Mouse (Mus musculus) fibroblast of lung, adult 2 months (primary cell): ENCODE data around the gene Ccdc162.

Experiments used
- DNase-seq: peaks from one replicate; pipeline ENCODE4 v3.0.0-alpha.2; 2011; ENCODE audit warnings: low read depth

Gene Ccdc162

DNA sequence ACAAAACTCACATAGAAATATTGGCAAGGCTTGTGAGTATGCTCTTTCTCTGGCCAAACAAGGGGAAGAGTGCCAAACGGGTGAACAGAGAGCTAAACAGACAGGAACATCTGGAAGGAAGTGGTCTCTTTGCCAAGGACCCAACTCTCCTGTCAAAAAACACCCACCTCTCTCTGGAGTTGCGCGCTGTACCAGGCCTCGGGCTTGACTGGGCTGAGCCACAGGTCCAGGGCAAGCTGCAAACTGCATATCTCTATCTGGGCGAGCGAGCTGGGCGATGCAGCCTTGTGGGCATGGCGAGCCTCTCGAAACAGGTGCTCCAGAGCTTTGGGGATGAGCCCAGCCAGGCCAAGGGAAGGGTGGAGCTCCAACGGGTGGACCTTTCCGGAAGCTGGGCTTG is 82.6 kb downstream of the Ccdc162 start:
- no peak for DNase-seq

DNA sequence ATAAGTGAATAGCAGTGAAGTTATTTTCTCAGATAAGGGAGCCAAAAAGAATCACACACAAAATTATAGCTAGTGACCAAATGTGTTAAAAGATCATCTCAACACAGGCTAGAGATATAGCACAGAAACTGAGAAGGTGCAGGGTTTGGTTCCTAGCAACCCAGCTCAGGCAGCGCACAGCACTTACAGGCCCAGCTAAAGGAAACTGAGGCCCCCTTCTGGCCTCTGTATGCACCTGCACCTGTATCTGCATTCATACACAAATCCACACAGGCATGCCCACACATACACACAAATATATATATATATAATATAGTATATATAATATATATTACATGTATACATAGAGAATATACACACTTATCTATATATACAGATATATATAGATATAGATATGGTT is 84.4 kb downstream of the Ccdc162 start:
- DNase-seq, result no peak

DNA sequence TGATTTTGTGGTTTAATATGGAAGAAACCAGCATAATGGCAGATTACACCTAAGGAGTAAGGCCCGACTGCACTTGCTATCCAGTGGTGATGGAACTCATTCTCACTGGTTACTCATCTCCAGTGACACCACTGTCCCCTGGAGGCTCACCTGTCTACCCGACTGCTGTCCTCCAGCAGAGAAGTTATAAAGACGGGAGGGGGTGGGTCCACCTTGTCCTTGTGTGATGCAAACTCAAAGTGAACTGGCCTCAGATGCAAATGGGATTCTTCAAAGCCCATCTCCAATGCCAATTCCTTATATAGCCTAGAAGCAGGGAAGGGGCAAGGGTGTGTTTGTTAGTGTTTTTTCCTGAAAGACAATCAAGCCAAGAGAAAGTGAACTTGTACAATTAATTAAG is 89.4 kb downstream of the Ccdc162 start:
- no peak for DNase-seq

DNA sequence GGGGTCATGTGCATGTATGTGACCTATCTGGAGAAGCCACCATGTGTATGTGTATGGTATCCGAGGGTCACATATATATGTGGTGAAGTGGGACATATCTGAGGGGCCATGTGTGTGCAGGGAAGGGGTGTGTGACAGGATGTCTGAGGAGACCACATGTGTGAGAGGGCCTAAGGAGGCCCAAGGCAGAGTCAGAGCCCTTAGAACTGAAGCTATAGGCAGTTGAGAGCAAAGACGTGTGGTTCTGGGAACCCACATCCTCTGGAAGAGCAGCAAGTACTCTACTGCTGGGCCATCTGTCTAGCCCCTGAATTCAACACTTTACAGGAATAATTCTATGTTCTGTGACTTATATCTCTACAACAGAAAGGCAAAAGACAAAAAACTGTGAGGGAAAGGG is 96.4 kb downstream of the Ccdc162 start:
- no peak for DNase-seq

DNA sequence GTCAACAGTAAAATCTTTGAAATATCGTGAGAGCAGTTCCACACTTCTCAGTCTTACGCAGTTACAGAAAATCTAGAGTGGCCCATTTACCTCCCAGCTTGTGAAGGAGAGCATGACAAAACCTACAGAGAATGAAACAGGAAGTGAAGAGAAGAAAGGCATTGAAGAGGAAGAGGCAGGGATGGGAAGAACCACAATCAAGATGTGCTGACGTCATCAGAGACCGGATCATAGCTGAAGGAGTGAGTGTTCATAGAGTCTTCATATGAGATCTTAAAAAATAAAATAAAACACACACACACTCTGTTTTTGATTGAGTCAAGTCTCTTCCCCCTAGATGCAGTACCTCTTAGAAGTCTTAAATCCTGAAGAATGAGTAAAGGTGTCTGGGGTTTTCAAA is 100.9 kb downstream of the Ccdc162 start:
- no peak for DNase-seq

DNA sequence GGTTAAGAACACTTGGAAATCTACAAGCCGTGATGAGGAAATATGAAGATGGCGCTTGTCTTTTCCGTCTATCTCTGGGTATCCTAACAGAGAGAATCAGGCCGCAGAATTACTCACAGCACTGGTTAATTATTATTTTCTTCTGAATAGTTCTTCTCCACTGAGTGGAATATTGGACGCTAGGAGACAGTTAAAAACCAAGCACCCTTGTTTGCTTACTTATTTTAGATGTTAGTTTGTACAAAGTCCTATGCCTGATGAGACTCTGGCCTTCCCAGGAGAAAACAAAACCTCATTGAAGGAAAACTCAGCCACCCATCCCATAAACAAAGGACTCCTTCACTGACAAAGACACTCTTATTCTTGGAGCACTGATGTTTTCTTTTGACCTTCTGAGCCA is 104.5 kb downstream of the Ccdc162 start:
- no peak for DNase-seq

DNA sequence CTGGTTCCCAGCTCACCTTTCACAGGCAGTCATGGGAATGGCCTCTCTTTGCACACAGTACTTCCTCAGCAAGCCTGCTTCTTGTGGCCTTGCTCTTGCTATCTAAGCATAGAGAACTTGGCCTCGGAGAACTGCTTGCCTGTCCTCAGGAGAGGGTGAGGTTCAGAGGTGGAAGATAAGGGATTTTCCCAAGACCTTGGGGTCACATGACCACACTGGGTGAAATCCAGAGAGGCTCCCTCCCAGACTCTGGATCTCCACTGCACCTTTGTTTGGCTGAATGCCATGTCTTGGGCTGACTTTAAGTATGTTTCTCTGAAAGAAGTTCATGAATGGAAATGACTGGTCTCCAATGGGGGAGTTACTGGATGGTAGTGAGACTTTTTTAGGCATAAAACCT is 107.0 kb downstream of the Ccdc162 start:
- DNase-seq, result no peak

DNA sequence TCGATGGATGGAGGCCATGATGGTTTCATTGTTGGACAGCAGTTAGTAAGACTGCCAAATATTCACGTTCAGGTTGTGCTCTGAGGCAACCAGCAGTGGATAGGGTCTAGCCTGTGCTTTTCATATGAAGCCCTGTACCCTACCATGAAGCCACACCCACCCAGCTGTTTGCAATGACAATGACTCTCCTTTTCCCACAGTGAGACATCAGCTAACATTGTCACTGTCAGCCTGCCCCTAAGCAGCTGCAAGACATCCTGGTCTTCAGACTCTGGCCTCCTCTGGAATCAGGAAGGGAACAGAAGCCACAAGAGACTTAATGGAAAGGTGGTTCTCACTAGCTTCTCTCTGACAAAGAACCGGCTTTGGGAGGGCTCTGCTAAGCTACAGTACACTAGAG is 107.9 kb downstream of the Ccdc162 start:
- DNase-seq, result no peak

DNA sequence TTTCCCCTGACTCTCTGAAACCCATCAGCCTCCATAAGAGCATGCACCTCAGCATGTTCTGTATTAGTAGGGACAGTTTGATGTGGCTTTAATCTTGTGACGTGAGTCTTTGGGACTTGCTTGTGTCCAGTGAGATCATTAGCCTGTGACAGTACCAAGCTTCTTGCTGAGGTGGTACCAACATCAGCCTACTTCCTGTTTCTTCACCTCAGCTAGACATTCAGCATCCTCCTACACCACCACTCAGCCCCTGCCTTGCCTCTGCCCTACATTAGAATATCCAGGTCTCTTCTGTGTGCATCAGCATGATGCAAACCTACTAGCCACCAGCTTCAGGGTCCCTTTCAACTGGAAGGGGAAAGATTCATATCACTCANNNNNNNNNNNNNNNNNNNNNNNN is 113.8 kb downstream of the Ccdc162 start:
- no peak for DNase-seq

DNA sequence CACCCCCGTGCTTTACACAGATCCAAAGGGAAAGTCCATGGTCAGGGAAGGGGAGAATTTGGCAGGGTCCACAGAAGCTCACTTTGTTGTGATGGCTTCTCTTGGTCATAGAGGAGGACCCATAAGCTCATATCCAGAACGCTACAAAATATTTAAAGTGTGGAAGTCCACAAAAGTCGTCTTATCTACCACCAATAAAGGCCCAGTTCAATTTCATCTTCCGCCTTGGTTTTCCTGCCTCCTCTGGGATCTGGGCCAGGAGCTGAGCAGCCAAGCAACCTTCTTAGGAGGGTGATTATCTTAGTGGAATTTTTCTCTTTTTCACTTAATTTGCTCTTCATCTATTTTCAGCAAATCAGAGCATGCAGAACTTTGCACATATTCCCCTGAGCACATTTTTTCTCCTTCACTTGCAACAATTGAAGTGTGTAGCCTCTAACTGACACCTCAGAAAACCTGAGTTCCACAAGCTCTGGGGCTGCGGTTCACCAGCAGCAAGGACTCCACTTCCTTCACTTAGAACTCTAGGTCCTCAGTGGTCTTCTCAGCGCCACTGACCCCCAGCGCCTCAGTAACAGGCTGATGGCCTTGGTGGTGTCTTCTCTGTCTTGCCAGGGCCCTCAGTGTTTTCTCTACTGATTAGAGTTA is 114.4 kb downstream of the Ccdc162 start:
- DNase-seq, result no peak

DNA sequence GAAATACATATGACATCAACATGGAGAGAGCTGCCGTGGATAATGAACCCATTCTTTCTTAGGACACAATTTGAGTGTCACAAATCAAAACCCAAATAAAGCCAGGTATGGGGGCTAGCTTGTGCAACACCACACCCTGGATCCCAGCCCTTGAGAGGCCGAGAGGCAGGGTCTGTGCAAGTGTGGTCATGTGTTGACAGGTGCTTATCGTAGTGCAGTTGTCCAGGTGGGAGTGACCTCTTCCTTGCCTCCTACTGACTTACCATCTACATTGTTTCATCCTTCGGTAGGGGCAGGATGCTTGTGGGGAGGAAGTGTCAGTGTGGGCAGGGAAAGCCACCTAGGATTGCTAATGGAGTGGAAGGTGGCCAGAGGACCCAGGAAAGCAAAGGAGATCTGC is 115.1 kb downstream of the Ccdc162 start:
- no peak for DNase-seq

DNA sequence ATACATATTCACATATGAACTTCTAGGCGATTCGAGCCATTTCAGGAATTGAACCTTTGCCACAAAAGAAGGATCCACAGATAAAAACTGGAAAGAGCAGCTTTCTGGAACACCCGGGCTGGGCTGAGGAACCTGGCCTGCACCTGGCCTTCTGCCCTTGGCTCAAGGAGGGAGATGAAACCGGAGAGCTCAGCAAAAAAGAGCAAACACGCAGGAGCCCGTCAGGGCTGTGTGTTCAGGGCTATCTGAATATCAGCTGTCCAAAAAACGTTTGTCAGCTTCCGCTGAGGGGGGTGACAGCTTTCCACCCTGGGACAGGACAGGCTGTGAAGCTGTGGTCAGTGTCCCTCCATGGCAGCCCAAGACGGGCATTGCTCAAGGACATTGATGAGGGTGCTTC is 117.4 kb downstream of the Ccdc162 start:
- DNase-seq, result no peak

DNA sequence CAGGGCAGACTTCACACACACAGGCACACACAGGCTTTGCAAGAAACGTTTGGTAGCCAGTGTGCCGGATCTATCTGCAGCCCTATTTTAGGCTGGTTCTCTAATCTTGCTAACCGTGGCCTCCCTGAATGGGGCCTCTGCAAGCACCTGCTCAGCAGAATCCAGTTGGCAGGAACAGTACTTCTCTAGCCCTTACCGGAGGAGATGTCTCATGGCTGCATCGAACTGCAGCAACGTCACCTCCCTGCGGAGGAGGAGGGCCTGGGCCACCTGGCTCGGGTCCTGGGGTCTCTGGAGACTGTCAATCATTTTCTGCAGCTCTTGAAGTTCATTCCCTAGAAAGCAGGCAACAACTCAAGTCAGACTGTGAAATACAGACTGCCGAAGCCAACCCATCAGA is 118.2 kb downstream of the Ccdc162 start:
- DNase-seq, result no peak

DNA sequence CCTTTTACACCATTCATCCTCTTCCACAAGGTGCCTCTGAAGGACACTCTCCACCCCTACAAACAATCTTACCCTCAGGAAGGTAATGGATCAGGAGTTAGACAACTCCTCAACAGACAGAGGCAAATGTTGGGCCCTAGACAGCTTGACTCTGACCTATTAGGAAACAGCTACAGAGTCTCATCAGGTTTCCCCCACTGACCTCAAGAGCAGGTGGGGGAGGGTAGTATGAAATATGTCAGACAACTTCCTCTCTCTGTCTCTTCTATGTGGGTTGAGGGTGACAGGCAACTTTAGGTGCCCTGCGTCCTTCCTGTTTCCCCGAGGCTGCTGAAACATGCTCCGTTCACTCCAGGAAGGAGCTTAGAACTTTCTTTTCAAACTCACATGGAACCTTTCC is 120.9 kb downstream of the Ccdc162 start:
- no peak for DNase-seq

DNA sequence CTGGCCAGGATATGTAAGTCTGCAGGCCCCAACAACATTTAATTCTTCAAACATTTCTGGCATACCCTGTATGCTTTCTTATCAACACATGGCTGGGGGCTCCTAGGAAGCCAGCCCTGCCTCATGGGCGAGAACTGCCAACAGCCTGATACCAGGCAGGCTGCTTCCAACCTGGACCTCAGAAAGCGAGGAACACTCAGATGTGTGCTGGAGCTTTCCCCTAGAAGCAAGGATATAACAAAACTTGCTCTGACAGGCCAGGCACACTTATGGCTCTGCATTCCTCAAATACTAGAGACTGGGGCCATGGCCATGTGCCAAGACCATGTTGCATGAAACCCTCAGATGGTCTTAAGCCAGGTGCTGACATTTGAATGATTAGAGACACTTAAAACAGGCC is 121.5 kb downstream of the Ccdc162 start:
- no peak for DNase-seq

DNA sequence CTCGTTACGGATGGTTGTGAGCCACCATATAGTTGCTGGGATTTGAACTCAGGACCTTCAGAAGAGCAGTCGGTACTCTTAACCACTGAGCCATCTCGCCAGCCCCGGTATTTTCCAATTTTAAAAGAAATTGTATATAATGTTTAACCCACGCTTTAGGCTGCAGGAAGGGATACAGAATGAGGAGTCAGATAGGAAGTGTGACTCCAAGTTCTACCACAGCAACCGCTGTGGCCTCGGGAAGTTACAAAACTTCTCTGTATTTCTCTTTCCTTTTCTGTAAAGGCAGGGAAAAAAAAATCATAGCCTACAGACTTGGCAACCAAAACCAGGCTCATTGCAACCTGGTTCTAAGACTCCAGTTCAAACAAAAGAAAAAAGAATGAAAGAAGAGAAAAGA is 122.0 kb downstream of the Ccdc162 start:
- no peak for DNase-seq

DNA sequence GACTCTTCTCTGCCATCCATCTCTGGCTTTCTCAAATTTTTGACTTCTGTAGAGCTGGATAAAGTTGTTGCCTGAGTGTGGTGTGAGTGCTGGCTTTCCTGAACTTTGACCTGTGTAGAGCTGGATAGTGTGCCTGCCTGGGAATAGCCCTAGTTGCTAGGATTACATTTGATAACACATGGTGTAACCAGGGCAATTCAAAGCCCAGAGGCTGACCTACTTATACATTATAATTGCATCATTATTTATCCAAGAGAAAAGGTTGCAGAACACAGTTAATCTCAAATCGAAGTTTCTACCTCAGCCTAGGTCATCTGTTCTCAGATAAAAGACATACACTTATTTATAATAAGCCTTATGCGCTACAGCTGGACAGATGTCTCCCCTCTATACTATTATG is 127.8 kb downstream of the Ccdc162 start:
- DNase-seq, result no peak

DNA sequence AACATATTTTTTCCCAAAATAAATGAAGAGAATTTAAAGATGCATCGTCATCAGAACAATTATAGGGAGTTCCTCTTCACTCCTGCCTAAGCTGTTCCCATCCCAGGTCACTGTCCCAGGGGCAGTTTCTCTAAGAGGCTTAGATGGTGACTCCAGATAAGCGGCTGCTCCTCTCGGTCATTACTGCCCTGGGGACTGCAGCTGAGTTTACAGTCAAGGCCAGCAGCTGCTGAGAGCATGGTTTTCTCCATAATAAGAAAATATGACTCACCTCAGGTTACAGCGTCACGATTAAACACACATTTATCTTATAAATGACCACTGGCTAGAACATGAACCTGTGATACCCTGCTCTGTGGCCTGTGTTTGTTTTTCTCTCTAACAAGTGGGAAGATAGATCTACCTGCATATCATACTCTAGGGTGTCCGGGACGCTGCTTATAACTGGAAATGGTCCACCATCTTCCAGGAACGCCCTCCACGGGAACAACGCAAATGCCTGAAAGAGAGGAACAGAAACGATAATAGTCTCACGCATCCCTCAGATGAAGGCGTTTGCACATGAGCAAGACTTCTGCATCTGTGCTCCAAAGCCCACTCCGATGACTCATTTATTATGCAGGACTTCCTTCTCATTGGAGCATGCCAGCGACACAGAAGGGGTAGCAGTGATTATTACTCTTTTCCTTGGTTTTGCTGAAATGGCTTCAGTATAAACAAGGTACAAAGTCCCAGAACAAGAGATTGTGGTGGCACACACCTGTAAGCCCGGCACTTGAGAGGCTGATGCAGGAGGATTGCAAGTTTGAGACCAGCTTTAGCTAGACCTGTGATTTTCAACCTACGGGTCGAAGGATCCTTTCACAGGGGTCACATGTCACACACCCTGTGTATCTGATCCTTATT is 129.2 kb downstream of the Ccdc162 start:
- DNase-seq, result no peak

DNA sequence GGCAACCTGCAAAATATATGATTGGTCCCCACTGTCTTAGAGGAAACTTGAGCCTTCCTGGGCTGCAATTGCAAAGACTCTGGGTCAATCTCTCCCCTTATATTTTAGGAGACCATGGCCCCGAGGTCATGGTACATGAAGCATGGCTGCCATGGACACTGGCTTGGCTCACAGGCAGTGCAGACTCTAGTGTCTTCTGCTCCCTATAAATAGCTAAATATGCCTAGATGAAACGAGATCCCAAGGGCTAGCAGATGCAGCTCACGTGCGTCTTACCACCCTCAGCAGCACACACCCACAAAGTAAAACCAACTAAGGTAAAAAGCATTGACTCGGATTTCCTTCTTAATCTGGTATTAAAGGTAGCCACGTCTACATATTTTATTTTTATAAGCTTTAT is 133.1 kb downstream of the Ccdc162 start:
- no peak for DNase-seq

DNA sequence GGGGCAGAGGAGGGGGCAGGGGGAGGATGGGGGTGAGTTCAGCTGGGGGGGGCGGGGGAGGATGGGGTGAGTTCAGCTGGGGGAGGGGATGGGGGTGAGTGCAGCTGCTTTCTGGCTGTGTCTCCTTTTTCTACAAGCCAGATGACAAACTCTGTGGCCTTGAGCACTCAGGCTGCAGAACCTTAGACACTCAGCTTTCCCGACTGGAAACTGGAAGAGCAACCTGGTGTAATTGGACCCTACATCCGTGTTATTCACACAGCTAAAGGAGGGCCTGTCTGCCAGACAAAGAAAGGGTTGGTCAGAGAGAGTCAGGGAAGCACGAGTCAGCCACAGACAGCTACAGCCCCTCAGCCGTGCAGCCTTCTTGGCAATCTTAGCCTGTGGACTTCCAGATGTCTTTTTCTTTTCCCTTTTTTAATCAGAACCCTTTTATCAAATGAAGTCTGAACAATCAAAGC is 133.5 kb downstream of the Ccdc162 start:
- peak; percentile 28 for DNase-seq

DNA sequence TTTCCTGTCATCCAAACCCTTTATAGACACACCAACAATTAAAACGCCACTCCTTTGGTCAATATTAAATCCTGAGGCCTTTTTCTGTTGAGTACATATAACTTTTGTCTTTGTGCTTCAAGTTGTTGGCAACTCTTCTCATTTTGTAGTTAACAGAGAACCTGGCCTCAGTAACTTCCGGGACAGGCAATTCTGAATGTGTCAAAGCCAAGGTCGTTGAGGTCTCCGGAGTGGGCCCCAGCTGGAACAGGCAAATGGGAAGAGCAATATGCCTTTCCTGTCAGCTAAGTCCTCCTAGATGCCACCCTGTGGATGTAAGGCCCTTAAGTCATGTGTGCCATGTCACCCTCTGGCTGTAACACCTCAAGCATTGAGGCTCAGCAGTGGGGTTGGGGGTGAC is 136.0 kb downstream of the Ccdc162 start:
- DNase-seq, result no peak

DNA sequence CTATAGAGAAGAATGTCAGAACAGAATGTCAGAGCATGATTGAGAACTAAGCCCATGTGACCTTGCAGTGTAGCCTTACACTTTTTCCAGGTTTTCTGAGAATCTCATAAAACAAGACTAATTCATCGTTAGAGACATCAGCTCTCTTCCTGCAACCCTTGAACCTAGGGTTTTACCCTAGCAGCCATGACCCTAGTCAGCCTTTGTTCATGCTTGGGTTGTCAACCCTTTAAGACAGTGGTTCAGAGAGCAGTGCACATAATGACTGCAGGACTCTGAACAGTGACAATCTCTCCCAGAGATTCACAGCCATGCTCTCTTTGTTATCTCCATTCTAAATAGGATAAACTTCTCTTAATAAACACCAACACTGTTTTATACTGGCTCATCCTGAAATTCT is 137.9 kb downstream of the Ccdc162 start:
- no peak for DNase-seq

DNA sequence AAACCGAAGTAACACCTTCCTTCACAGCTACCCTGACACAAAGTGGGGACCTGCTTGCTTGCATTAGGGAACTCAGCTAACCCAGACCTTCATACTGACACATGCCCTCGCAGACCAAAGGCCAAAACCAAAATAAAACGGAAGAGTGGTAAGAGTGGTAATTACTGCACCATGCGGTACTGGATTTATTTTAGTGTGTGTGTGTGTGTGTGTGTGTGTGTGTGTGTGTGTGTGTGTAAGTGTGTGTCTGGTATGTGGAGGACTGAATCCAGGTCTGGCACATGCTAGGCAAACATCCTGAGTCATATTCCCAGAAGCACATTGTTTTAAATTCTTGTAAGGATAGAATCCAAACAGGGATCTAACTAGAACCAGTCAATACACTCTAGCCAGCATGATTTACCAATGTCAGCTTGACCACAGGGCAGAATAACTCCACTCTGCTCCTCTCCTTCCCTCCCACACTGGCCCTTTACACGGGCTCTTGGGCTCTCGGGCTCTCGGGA is 140.1 kb downstream of the Ccdc162 start:
- DNase-seq, result peak; percentile 33
